Mouse (Mus musculus) layer of hippocampus, adult 6 months (tissue): ENCODE data around the gene Ptch2. TPM values are rescaled to one million over a fixed set of nuclear protein-coding genes. Genes with fewer than 3 reads are reported as not detected.

ENCODE experiments used
- long read RNA-seq, 2 experiments: library from polyadenylated mRNA; unstranded; transcript quantifications; one replicate each; pipeline ENCODE4 v2.0.0; 2019 to 2020
- microRNA-seq: library from miRNA; unstranded; fragments of <30 nt; microRNA quantifications from one replicate; pipeline ENCODE4 v1.2.0, GENCODE M21; 2020
- polyA plus RNA-seq: library from polyadenylated mRNA; unstranded; fragments of <200 nt; fragmentation: Nextera tagmentation; gene quantifications from 2 replicates; pipeline ENCODE4 v1.2.3, GENCODE M21; 2021

Gene Ptch2
- polyA plus RNA-seq, result 0.20 and 0.33 TPM in 2 replicates
- long read RNA-seq, experiment 1, partial matches to known transcripts, result 1 of 1 reads
- long read RNA-seq, experiment 1, other reads (novel, unspliced or antisense), result 0 of 1 reads
- long read RNA-seq, experiment 2, result 0 reads

GRCm38 (mm10) chr4:117095551-117096452 lies at the start of gene Ptch2:
TSS of gene Ptch2 (plus strand) at chr4:117096075.

GRCm38 (mm10) chr4:117125348-117125909 lies 29.6 kb downstream of the Ptch2 start, which contains the start of gene Btbd19:
TSS of gene Btbd19 (minus strand) at chr4:117125725.

GRCm38 (mm10) chr4:117126675-117127290 lies 30.9 kb downstream of the Ptch2 start, which contains the start of gene Tctex1d4:
TSS of gene Tctex1d4 (plus strand) at chr4:117126794.

GRCm38 (mm10) chr4:117133817-117134600 lies 38.1 kb downstream of the Ptch2 start, which contains the start of gene Plk3:
TSS of gene Plk3 (minus strand) at chr4:117133963.

GRCm38 (mm10) chr4:117155792-117156355 lies 60.0 kb downstream of the Ptch2 start, which contains the start of gene Rps8:
TSS of gene Rps8 (minus strand) at chr4:117156243.

Small RNA genes within 50 kb of the gene (microRNA-seq; reads per million reads assigned to microRNA genes)
- not detected for gene Gm22398

Other genes with a start within 250 kb of the Ptch2 start
- 0.87 and 0.93 TPM in 2 replicates for gene Zswim5, start 218.7 kb upstream of the Ptch2 start, polyA plus RNA-seq
- 64.2 and 65.4 TPM in 2 replicates for gene Urod, start 101.7 kb upstream of the Ptch2 start, polyA plus RNA-seq
- 7.5 and 7.9 TPM in 2 replicates for gene Hectd3, start 100.8 kb upstream of the Ptch2 start, polyA plus RNA-seq
- 23.3 and 25.2 TPM in 2 replicates for gene Eif2b3, start 76.7 kb upstream of the Ptch2 start, polyA plus RNA-seq
- gene Btbd19, start 29.6 kb downstream of the Ptch2 start, polyA plus RNA-seq, result 7.5 and 8.0 TPM in 2 replicates
- 4.6 and 6.8 TPM in 2 replicates for gene Tctex1d4, start 30.7 kb downstream of the Ptch2 start, polyA plus RNA-seq
- 7.7 and 8.4 TPM in 2 replicates for gene Plk3, start 37.9 kb downstream of the Ptch2 start, polyA plus RNA-seq
- 1,119 and 1,120 TPM in 2 replicates for gene Rps8, start 60.2 kb downstream of the Ptch2 start, polyA plus RNA-seq
- gene Kif2c, start 86.6 kb downstream of the Ptch2 start, polyA plus RNA-seq, result 0.10 and 0.14 TPM in 2 replicates
- gene Tmem53, start 155.9 kb downstream of the Ptch2 start, polyA plus RNA-seq, result 11.5 and 16.4 TPM in 2 replicates
- gene Armh1, start 156.1 kb downstream of the Ptch2 start, polyA plus RNA-seq, result 1.2 and 1.3 TPM in 2 replicates